Mouse (Mus musculus): ENCODE results near the gene Map7. TPM values are rescaled to one million over a fixed set of nuclear protein-coding genes. Genes with fewer than 3 reads are reported as not detected.

Map7 gene
- polyA plus RNA-seq, 1 experiment: 30.0 TPM

GRCm38 (mm10) chr10:20171209-20171608 lies 22.9 kb downstream of the Map7 start:
- DNase-seq: peak; percentile 80
- H3K27ac ChIP-seq (ENCODE audit: insufficient read depth, low read depth, low read length): peak overlapping the region; percentile 28; the same call in 1 of the 2 replicates
- 40% methylated on average over 12 of the region's 12 CpGs for WGBS

GRCm38 (mm10) chr10:20171756-20172155 lies 23.5 kb downstream of the Map7 start:
- WGBS: 53% methylated on average over 4 of the region's 4 CpGs
- H3K4me1 ChIP-seq (ENCODE audit: control insufficient read depth, insufficient read depth, low read length): peaks cover 37% of the 10 kb centered on the region
- H3K27me3 ChIP-seq (replicated peaks; ENCODE audit: control insufficient read depth, insufficient read depth, low read length): no peaks in the 10 kb centered on the region
- no peak for DNase-seq
- H3K36me3 ChIP-seq (ENCODE audit: control insufficient read depth, insufficient read depth, low read length): no peaks in the 10 kb centered on the region
- H3K4me3 ChIP-seq (ENCODE audit: insufficient read depth, low read depth, low read length): no peak overlapping the region
- no peak for TF ChIP-seq POLR2A (IDR thresholded peaks at IDR 0.05; ENCODE audit: low read depth, low read length)
- no peak for TF ChIP-seq CTCF (conservative IDR thresholded peaks at IDR 0.05; ENCODE audit: insufficient read depth, insufficient read length, low read depth, low read length)
- H3K27ac ChIP-seq (ENCODE audit: insufficient read depth, low read depth, low read length): peak overlapping the region; percentile 62

More at GRCm38 (mm10) chr10:20171209-20171608, 22.9 kb downstream of the Map7 start:
- Histone ChIP-seq H3K4me3 (ENCODE audit: insufficient read depth, low read depth, low read length) (no peak overlapping the region), H3K4me1 (ENCODE audit: control insufficient read depth, insufficient read depth, low read length) (peaks cover 32% of the 10 kb centered on the region), H3K36me3 (ENCODE audit: control insufficient read depth, insufficient read depth, low read length) (no peaks in the 10 kb centered on the region), H3K27me3 (replicated peaks; ENCODE audit: control insufficient read depth, insufficient read depth, low read length) (no peaks in the 10 kb centered on the region)
- TF ChIP-seq CTCF (conservative IDR thresholded peaks at IDR 0.05; ENCODE audit: insufficient read depth, insufficient read length, low read depth, low read length): no peak
- no peak for TF ChIP-seq POLR2A (IDR thresholded peaks at IDR 0.05; ENCODE audit: low read depth, low read length)

- H3K4me1 ChIP-seq (ENCODE audit: control insufficient read depth, insufficient read depth, low read length): peaks cover 44% of the 10 kb centered on the region
- TF ChIP-seq CTCF (conservative IDR thresholded peaks at IDR 0.05; ENCODE audit: insufficient read depth, insufficient read length, low read depth, low read length) (no peak), POLR2A (IDR thresholded peaks at IDR 0.05; ENCODE audit: low read depth, low read length) (no peak)
- 31% methylated on average over 4 of the region's 4 CpGs for WGBS
- H3K36me3 ChIP-seq (ENCODE audit: control insufficient read depth, insufficient read depth, low read length): no peaks in the 10 kb centered on the region
- H3K4me3 ChIP-seq (ENCODE audit: insufficient read depth, low read depth, low read length): no peak overlapping the region
- peak overlapping the region; percentile 58; the same call in 1 of the 2 replicates for H3K27ac ChIP-seq (ENCODE audit: insufficient read depth, low read depth, low read length)
- no peaks in the 10 kb centered on the region for H3K27me3 ChIP-seq (replicated peaks; ENCODE audit: control insufficient read depth, insufficient read depth, low read length)
- peak; percentile 86 for DNase-seq
Observed at GRCm38 (mm10) chr10:20173733-20174132, 25.5 kb downstream of the Map7 start.

GRCm38 (mm10) chr10:20176054-20176453 lies 27.8 kb downstream of the Map7 start:
- H3K27me3 ChIP-seq (replicated peaks; ENCODE audit: control insufficient read depth, insufficient read depth, low read length): no peaks in the 10 kb centered on the region
- DNase-seq: peak; percentile 57
- H3K27ac ChIP-seq (ENCODE audit: insufficient read depth, low read depth, low read length): peak overlapping the region; percentile 35; the same call in 1 of the 2 replicates
- 56% methylated on average over 7 of the region's 7 CpGs for WGBS
- TF ChIP-seq POLR2A (IDR thresholded peaks at IDR 0.05; ENCODE audit: low read depth, low read length): no peak
- no peak for TF ChIP-seq CTCF (conservative IDR thresholded peaks at IDR 0.05; ENCODE audit: insufficient read depth, insufficient read length, low read depth, low read length)
- H3K4me3 ChIP-seq (ENCODE audit: insufficient read depth, low read depth, low read length): no peak overlapping the region
- H3K36me3 ChIP-seq (ENCODE audit: control insufficient read depth, insufficient read depth, low read length): no peaks in the 10 kb centered on the region
- H3K4me1 ChIP-seq (ENCODE audit: control insufficient read depth, insufficient read depth, low read length): peaks cover 57% of the 10 kb centered on the region

GRCm38 (mm10) chr10:20178807-20179605 lies 30.7 kb downstream of the Map7 start:
- 30% methylated on average over 12 of the region's 12 CpGs for WGBS
- DNase-seq: peak; percentile 94
- TF ChIP-seq CTCF (conservative IDR thresholded peaks at IDR 0.05; ENCODE audit: insufficient read depth, insufficient read length, low read depth, low read length) (no peak), POLR2A (IDR thresholded peaks at IDR 0.05; ENCODE audit: low read depth, low read length) (no peak)
- H3K4me1 ChIP-seq (ENCODE audit: control insufficient read depth, insufficient read depth, low read length): peaks cover 52% of the 10 kb centered on the region
- no peaks in the 10 kb centered on the region for H3K36me3 ChIP-seq (ENCODE audit: control insufficient read depth, insufficient read depth, low read length)
- H3K4me3 ChIP-seq (ENCODE audit: insufficient read depth, low read depth, low read length): no peak overlapping the region
- no peaks in the 10 kb centered on the region for H3K27me3 ChIP-seq (replicated peaks; ENCODE audit: control insufficient read depth, insufficient read depth, low read length)
- H3K27ac ChIP-seq (ENCODE audit: insufficient read depth, low read depth, low read length): peak overlapping the region; percentile 26

GRCm38 (mm10) chr10:20181198-20181597 lies 32.9 kb downstream of the Map7 start:
- peak; percentile 44 for DNase-seq
- Histone ChIP-seq H3K4me3 (ENCODE audit: insufficient read depth, low read depth, low read length) (no peak overlapping the region), H3K36me3 (ENCODE audit: control insufficient read depth, insufficient read depth, low read length) (no peaks in the 10 kb centered on the region), H3K27ac (ENCODE audit: insufficient read depth, low read depth, low read length) (peak overlapping the region; percentile 90), H3K4me1 (ENCODE audit: control insufficient read depth, insufficient read depth, low read length) (peaks cover 54% of the 10 kb centered on the region), H3K27me3 (replicated peaks; ENCODE audit: control insufficient read depth, insufficient read depth, low read length) (no peaks in the 10 kb centered on the region)
- no peak for TF ChIP-seq POLR2A (IDR thresholded peaks at IDR 0.05; ENCODE audit: low read depth, low read length)
- TF ChIP-seq CTCF (conservative IDR thresholded peaks at IDR 0.05; ENCODE audit: insufficient read depth, insufficient read length, low read depth, low read length): no peak
- WGBS: 30% methylated on average over 10 of the region's 10 CpGs

- H3K4me3 ChIP-seq (ENCODE audit: insufficient read depth, low read depth, low read length): no peak overlapping the region
- TF ChIP-seq POLR2A (IDR thresholded peaks at IDR 0.05; ENCODE audit: low read depth, low read length): no peak
- no peak for TF ChIP-seq CTCF (conservative IDR thresholded peaks at IDR 0.05; ENCODE audit: insufficient read depth, insufficient read length, low read depth, low read length)
- H3K36me3 ChIP-seq (ENCODE audit: control insufficient read depth, insufficient read depth, low read length): no peaks in the 10 kb centered on the region
- DNase-seq: peak; percentile 38
- no peaks in the 10 kb centered on the region for H3K27me3 ChIP-seq (replicated peaks; ENCODE audit: control insufficient read depth, insufficient read depth, low read length)
- peaks cover 49% of the 10 kb centered on the region for H3K4me1 ChIP-seq (ENCODE audit: control insufficient read depth, insufficient read depth, low read length)
- 22% methylated on average over 11 of the region's 11 CpGs for WGBS
- H3K27ac ChIP-seq (ENCODE audit: insufficient read depth, low read depth, low read length): peak overlapping the region; percentile 90
Observed at GRCm38 (mm10) chr10:20181680-20182399, 33.6 kb downstream of the Map7 start.
